Mouse (Mus musculus): Measurements from ENCODE around the gene Tgfbr2. TPM values are rescaled to one million over a fixed set of nuclear protein-coding genes. Genes with fewer than 3 reads are reported as not detected.

Tgfbr2 gene
- polyA plus RNA-seq, 1 experiment from 2014 or later = 108 TPM

- no peak for TF ChIP-seq CTCF (IDR thresholded peaks at IDR 0.05)
- ATAC-seq (no peak), DNase-seq (ENCODE audit: low read depth, low spot score) (no peak)
- H3K27me3 ChIP-seq = no peaks in the 10 kb centered on the region
- ChIA-PET POLR2A (no interaction called here), CTCF (interaction anchor here (1.1 kb wide), 1 partner anchor 23 kb away, joined by 3 read pairs; no protein-coding TSS in a partner anchor)
- in situ Hi-C loops (cut with MboI; ENCODE audit: low pct_unique_long_range_greater_than_20kb) = no loop called here
Observed at GRCm38 (mm10) chr9:116098724-116099595, 76.2 kb downstream of the Tgfbr2 start.

- in situ Hi-C loops (cut with MboI; ENCODE audit: low pct_unique_long_range_greater_than_20kb) = no loop called here
- TF ChIP-seq CTCF (IDR thresholded peaks at IDR 0.05) = no peak
- ChIA-PET POLR2A (no interaction called here), CTCF (interaction anchor here (2.8 kb wide), 1 partner anchor 293 kb away, joined by 10 read pairs; no protein-coding TSS in a partner anchor)
- H3K27me3 ChIP-seq = no peaks in the 10 kb centered on the region
- DNase-seq (ENCODE audit: low read depth, low spot score) (no peak), ATAC-seq (no peak)
Observed at GRCm38 (mm10) chr9:116091921-116092320, 83.2 kb downstream of the Tgfbr2 start.

GRCm38 (mm10) chr9:116091101-116091841 lies 83.9 kb downstream of the Tgfbr2 start:
- POLR2A ChIA-PET = interaction anchor here (0.6 to 1.2 kb wide), 3 partner anchors 13 to 650 kb away, joined by 3 read pairs; no protein-coding TSS in a partner anchor
- in situ Hi-C loops (cut with MboI; ENCODE audit: low pct_unique_long_range_greater_than_20kb) = no loop called here
- no peaks in the 10 kb centered on the region for H3K27me3 ChIP-seq
- CTCF ChIA-PET = interaction anchor here (0.6 to 4.2 kb wide), 5 partner anchors 63 to 293 kb away, joined by 3 to 19 read pairs (median 3); no protein-coding TSS in a partner anchor
- DNase-seq (ENCODE audit: low read depth, low spot score) = no peak
- TF ChIP-seq CTCF (IDR thresholded peaks at IDR 0.05) = no peak
- ATAC-seq = no peak

- TF ChIP-seq CTCF (IDR thresholded peaks at IDR 0.05) = no peak
- ATAC-seq (no peak), DNase-seq (ENCODE audit: low read depth, low spot score) (no peak)
- CTCF ChIA-PET = interaction anchor here (1.1 to 4.2 kb wide), 3 partner anchors 13 to 294 kb away, joined by 3 to 19 read pairs (median 3); no protein-coding TSS in a partner anchor
- POLR2A ChIA-PET = interaction anchor here (0.6 to 1.2 kb wide), 4 partner anchors 14 to 651 kb away, joined by 3 to 4 read pairs (median 3); partner anchors contain the start of gene Tgfbr2
- in situ Hi-C loops (cut with MboI; ENCODE audit: low pct_unique_long_range_greater_than_20kb) = no loop called here
- H3K27me3 ChIP-seq = no peaks in the 10 kb centered on the region
Observed at GRCm38 (mm10) chr9:116090296-116090695, 84.9 kb downstream of the Tgfbr2 start.

- ChIA-PET CTCF (interaction anchor here (1.3 to 4.2 kb wide), 2 partner anchors 21 to 295 kb away, joined by 3 to 19 read pairs; no protein-coding TSS in a partner anchor), POLR2A (no interaction called here)
- no peaks in the 10 kb centered on the region for H3K27me3 ChIP-seq
- in situ Hi-C loops (cut with MboI; ENCODE audit: low pct_unique_long_range_greater_than_20kb) = loop anchor here (10.0 kb wide), 1 partner anchor 296 kb away; no protein-coding TSS in a partner anchor
- DNase-seq (ENCODE audit: low read depth, low spot score) (no peak), ATAC-seq (no peak)
- peak; percentile 55 for TF ChIP-seq CTCF (IDR thresholded peaks at IDR 0.05)
Observed at GRCm38 (mm10) chr9:116088912-116089311, 86.2 kb downstream of the Tgfbr2 start.

GRCm38 (mm10) chr9:116087880-116088279 lies 87.3 kb downstream of the Tgfbr2 start:
- TF ChIP-seq CTCF (IDR thresholded peaks at IDR 0.05) = peak; percentile 80
- CTCF ChIA-PET = interaction anchor here (1.0 to 4.2 kb wide), 5 partner anchors 20 to 296 kb away, joined by 3 to 19 read pairs (median 3); no protein-coding TSS in a partner anchor
- H3K27me3 ChIP-seq = no peaks in the 10 kb centered on the region
- in situ Hi-C loops (cut with MboI; ENCODE audit: low pct_unique_long_range_greater_than_20kb) = loop anchor here (10.0 kb wide), 1 partner anchor 297 kb away; no protein-coding TSS in a partner anchor
- DNase-seq (ENCODE audit: low read depth, low spot score) (no peak), ATAC-seq (peak; percentile 38)
- POLR2A ChIA-PET = no interaction called here

GRCm38 (mm10) chr9:116087263-116087662 lies 87.9 kb downstream of the Tgfbr2 start:
- POLR2A ChIA-PET = no interaction called here
- in situ Hi-C loops (cut with MboI; ENCODE audit: low pct_unique_long_range_greater_than_20kb) = loop anchor here (10.0 kb wide), 1 partner anchor 298 kb away; no protein-coding TSS in a partner anchor
- H3K27me3 ChIP-seq = no peaks in the 10 kb centered on the region
- DNase-seq (ENCODE audit: low read depth, low spot score) = no peak
- CTCF ChIA-PET = interaction anchor here (1.4 to 4.2 kb wide), 3 partner anchors 19 to 297 kb away, joined by 3 to 19 read pairs (median 12); no protein-coding TSS in a partner anchor
- TF ChIP-seq CTCF (IDR thresholded peaks at IDR 0.05) = no peak
- ATAC-seq = no peak

- in situ Hi-C loops (cut with MboI; ENCODE audit: low pct_unique_long_range_greater_than_20kb) = loop anchor here (10.0 kb wide), 1 partner anchor 299 kb away; no protein-coding TSS in a partner anchor
- ATAC-seq (no peak), DNase-seq (ENCODE audit: low read depth, low spot score) (no peak)
- no peaks in the 10 kb centered on the region for H3K27me3 ChIP-seq
- no peak for TF ChIP-seq CTCF (IDR thresholded peaks at IDR 0.05)
- ChIA-PET CTCF (interaction anchor here (0.7 to 3.9 kb wide), 2 partner anchors 18 to 283 kb away, joined by 3 to 12 read pairs; no protein-coding TSS in a partner anchor), POLR2A (no interaction called here)
Observed at GRCm38 (mm10) chr9:116085999-116086398, 89.2 kb downstream of the Tgfbr2 start.

- CTCF ChIA-PET = interaction anchor here (3.9 kb wide), 1 partner anchor 16 kb away, joined by 12 read pairs; no protein-coding TSS in a partner anchor
- ATAC-seq (no peak), DNase-seq (ENCODE audit: low read depth, low spot score) (no peak)
- POLR2A ChIA-PET = no interaction called here
- in situ Hi-C loops (cut with MboI; ENCODE audit: low pct_unique_long_range_greater_than_20kb) = loop anchor here (10.0 kb wide), 1 partner anchor 300 kb away; no protein-coding TSS in a partner anchor
- H3K27me3 ChIP-seq = no peaks in the 10 kb centered on the region
- TF ChIP-seq CTCF (IDR thresholded peaks at IDR 0.05) = no peak
Observed at GRCm38 (mm10) chr9:116084324-116084931, 90.7 kb downstream of the Tgfbr2 start.
